Mouse (Mus musculus) T-cell, adult 66 days (primary cell): ENCODE results near the gene Ly6g6f. TPM values are rescaled to one million over a fixed set of nuclear protein-coding genes. Genes with fewer than 3 reads are reported as not detected.

ENCODE experiments used
- total RNA-seq, 2 experiments: library from RNA; stranded (reverse); gene quantifications; 3 replicates in 1 of 2; 4 replicates in 1 of 2; pipeline ENCODE4 v1.2.4; 2023

Ly6g6f gene
- not detected for total RNA-seq

DNA sequence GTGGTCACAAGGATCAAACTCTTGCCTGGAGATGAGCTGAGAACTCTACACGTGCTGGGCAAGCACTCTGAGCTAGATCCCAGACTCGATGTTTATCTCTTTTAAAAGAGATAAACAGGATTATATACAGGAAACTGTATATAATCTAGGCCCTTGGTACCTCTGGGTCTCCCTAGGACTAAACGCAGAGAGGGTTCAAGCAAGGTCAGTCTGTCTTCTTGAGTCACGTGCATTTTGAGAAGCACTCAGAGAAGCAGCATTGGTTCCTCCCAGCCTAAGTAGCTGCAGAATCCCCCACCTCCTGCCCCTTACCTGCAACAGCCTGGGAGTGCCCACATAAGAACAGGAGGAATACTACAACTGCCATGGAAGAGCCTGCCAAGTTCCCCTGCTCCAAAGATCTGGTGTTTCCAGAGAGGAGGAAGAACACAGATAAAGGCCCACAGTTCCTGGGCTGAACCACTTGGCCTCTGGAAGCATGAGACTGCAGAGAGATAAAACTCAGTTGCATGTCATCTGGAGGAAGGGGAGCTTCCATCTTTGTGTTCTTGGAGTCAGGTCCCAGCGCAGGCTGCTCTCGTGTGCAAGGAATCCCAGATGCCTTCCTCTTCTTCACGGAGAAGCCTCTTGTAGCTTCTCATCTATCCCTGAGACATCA, at the start of gene Ly6g6f:
Gene Ly6g6f, minus strand, starts transcription at position 403 of the 658 bp plus-strand sequence.

GRCm38 (mm10) chr17:35134801-35135590, 49.6 kb upstream of the Ly6g6f start, which contains the start of gene Bag6:
TSS of gene Bag6 (plus strand) at chr17:35135178.

GRCm38 (mm10) chr17:35131500-35132173, 46.2 kb upstream of the Ly6g6f start, which contains the start of gene Apom:
TSS of gene Apom (minus strand) at chr17:35132050.

GRCm38 (mm10) chr17:35126206-35126611, 40.8 kb upstream of the Ly6g6f start, which contains the start of gene D17H6S53E:
TSS of gene D17H6S53E (plus strand) at chr17:35126373.

DNA sequence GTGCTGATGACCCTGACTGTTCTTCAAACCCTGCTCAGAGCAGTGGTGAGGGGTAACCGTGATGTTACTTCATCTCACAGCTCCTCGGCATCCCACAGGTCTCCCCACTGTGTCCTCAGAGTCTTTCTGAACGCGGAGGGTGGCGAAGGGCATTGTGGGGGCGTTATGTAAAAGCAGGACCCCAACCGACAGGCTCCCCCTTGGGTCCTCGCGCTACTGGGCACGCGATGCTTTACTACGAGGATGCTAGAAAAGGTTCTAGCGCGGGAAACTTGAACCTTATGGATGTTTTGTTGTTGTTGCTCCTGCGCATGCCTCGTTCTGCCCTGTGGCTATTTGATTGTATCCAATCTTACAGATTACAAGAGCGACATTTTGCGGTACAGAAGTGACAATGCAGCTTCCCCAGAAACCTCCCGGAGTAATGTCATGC, 36.5 kb upstream of the Ly6g6f start, which contains the start of gene Csnk2b:
Gene Csnk2b, minus strand, starts transcription at position 183 of the 433 bp plus-strand sequence.

DNA sequence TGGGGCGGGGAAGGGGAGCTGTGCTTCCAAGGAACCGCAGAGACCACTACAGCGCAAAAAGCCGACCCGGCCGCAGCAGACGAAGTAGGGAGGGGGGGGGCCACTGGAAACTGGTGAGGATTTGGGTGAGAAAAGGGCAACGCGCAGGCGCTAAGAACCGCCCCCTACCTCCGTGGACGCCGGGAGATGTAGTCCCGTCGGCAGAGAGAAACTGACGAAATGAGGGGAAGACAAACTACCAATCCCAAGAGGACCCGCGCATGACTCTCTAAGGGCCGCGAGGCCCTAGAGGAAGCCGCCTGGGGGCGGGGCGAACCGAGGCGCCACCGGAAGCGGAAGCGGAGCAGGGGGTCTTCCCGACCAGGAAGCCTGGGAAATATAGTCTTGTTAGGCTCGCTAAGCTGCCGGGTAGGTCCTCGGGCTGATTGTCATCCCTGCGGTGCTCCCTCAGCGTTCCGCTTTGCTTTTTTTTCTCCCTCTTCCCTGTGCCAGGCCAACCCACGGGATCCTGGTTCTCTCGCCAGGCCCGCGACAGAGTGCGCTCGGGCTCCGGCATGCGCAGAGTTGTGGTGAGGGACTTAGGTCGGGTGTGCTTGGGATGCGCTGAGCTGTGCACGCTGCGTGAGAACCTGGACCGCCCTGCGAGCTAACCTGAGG, 35.9 kb upstream of the Ly6g6f start, which contains the start of gene Gpank1:
Gene Gpank1, plus strand, starts transcription at position 313 of the 657 bp plus-strand sequence.

DNA sequence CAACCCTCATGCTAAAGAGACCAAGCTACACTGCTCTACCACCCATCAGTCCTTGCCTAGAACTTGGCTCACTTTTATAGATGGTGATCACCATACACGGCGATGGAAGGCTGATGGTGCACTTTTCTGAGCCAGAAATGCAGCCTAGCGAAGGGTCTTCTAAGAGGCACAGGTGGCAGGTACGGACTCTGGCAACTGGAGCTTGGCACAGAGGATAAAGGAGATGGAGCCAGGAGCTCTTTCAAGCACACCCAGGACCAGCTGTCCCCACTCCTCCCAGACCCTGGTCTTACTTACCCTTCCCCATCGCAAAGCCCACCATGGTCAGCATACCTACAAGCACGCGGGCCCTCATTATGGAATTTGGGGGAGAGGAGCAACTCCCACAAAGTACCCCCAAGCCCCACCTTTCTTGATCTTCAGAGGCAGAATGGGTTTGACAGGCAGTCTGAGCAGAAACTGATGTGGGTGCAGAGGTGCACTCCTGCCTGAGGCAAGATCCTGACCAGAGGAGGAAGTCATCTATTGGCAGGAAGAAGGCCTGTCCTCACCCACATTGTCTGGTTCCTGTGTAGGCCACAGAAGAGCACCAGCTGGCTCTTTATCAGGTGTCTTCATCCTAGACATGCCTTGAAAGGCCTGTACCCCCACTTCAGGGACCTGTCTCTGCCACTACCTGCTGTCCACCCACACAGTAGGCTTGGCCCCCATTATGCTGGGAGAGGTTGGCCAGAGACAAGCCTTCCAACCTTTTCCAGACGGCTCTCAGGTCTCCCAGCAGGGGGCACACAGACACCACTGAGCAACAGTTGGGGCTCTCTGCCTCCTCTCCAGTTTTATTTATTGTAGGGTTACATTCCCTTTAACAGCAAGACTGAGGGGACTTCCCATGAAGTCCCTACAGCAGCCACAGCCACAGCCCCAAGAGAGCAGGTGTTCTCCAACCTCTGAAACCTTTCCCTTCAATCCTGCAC, 29.9 kb upstream of the Ly6g6f start, which contains the start of gene Ly6g5b:
Gene Ly6g5b, minus strand, starts transcription at position 383 of the 974 bp plus-strand sequence.

GRCm38 (mm10) chr17:35108097-35108496, 22.7 kb upstream of the Ly6g6f start, which contains the start of gene Ly6g5c:
TSS of gene Ly6g5c (plus strand) at chr17:35108279.

DNA sequence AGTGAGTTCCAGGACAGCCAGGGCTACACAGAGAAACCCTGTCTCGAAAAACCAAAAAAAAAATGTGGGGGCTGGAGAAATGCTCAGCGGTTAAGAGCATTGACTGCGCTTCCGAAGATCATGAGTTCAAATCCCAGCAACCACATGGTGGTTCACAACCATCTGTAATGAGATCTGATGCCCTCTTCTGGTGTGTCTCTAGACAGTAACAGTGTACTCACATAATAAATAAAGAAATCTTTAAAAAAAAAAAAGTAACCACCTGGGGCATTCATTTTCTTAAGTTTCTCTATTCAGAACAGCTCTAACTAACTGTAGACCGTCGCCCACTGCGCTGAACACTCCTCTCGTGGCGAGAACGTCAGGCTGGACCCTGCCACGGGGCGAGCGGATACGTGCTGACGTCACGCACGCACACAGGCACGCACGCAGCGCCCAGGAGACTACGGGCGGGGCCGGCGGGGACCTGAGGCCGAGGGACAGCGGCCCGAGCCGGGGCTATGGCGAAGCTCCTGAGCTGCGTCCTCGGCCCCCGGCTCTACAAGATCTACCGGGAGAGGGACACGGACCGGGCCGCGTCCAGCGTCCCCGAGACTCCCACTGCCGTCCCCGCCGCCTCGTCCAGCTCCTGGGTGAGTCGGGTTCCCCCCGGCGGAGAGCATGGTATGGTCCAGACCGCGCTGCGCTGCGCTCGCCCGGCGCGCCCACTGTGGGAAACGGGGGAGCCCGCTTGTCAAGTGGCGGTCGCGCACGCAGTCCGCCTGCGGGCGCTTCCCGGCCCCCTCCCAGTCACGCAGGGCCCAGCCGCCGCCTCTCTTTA, 3.6 kb upstream of the Ly6g6f start, which contains the start of gene Abhd16a:
Gene Abhd16a, plus strand, starts transcription at position 439 of the 820 bp plus-strand sequence.

GRCm38 (mm10) chr17:35077786-35078233, 7.6 kb downstream of the Ly6g6f start, which contains the start of gene Ly6g6d:
TSS of gene Ly6g6d (minus strand) at chr17:35078065.

DNA sequence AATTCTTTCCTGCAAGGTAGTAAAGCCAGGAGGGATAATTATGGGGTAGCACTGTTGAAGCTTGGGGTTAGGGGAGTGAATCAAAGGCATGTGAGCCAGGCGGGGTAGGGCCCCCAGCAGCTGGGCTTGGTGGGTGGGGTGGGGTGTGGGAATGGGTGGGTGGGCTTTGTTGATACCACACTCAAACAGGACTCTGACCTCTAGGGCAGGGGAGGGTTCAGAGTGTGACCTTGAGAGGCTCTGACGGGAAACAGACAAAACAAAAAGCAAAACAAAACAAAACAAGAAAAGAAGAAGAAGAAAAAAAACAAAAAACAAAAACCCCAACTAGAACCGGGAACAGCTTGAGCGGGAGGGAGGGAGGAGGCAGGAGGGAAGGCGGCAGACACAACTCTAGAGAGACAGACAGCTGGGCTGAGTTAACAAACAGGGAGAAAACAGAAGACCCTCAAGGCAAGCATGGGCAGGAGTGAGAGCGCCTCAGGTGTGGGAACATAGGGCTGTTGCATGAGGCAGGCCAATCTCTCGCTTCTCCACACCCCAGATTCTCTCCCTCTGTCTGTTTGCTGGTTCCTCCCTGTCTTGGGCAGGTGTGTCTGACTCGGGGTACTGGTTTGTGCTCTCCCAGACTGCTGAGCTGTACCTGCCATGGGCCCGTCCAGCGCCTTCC, 8.8 kb downstream of the Ly6g6f start, which contains the start of gene Ly6g6e:
Gene Ly6g6e, plus strand, starts transcription at position 396 of the 670 bp plus-strand sequence.

DNA sequence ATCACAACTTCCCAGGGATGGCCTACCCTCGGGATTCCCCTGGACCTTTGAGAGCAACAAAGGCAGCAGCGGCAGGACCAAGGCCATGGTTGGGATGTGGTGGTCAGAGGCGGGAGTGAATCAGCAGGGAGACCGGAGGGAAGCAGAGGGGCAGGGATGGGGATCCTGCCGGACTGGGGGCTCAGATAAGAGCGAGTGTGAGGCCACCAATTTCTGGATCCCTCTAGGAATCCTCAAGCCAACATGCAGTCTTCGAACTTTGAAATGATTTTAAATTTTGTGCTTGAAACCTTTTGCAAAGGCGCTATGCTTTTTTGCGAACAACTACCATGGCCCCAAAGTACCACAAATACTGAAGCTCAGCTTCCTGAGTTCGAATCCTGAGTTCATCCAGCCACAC, 19.3 kb downstream of the Ly6g6f start, which contains the start of gene Mpig6b:
Gene Mpig6b, minus strand, starts transcription at position 101 of the 400 bp plus-strand sequence.

DNA sequence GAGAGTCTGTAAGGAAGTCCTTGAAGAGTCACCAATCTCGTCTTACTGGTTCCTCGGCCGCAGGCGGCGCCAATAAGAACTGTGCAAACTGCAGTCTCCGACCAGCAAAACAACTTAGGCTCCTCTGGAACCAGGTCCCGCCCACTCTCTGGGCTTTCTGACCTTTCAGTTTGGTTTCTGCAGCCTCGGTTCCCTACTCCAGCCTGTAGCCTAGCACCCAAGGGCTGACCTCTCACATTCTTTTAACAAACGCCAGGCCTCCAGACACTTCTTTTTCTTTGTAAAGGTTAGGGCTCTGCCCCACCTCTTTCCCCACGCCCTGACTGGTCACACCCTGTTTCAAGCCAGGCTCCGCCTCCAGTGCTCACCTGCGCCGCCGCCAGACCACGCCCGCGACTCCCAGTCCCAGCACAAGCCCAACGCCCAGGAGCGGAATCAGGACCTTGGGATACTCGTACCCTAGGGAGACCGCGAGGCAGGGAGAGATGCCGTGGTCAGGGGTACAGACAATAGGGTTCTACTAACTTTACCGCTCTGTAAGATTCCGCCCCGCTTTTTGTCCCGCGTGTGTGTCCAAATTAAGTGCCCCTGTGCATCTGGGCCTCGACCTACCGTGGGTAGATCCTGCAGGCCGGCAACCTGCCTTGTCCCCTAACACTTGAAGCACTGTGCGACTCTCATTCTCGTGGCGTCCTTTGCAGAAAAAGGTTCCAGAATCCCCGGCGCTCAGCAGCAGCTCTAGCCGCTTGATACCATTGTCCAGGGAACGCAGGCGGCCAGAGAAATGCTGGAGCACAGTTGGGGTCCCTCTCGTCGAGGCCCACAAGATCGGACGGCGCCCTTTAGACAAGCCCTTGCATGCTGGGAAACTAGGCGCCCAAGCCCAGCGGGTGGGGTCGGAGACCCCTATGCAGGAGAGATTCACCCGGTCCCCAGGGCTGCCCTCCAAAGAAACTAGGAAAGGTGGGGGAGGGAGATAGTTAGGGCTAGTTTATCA, 20.2 kb downstream of the Ly6g6f start, which contains the start of gene Ly6g6c:
Gene Ly6g6c, plus strand, starts transcription at position 438 of the 997 bp plus-strand sequence.

DNA sequence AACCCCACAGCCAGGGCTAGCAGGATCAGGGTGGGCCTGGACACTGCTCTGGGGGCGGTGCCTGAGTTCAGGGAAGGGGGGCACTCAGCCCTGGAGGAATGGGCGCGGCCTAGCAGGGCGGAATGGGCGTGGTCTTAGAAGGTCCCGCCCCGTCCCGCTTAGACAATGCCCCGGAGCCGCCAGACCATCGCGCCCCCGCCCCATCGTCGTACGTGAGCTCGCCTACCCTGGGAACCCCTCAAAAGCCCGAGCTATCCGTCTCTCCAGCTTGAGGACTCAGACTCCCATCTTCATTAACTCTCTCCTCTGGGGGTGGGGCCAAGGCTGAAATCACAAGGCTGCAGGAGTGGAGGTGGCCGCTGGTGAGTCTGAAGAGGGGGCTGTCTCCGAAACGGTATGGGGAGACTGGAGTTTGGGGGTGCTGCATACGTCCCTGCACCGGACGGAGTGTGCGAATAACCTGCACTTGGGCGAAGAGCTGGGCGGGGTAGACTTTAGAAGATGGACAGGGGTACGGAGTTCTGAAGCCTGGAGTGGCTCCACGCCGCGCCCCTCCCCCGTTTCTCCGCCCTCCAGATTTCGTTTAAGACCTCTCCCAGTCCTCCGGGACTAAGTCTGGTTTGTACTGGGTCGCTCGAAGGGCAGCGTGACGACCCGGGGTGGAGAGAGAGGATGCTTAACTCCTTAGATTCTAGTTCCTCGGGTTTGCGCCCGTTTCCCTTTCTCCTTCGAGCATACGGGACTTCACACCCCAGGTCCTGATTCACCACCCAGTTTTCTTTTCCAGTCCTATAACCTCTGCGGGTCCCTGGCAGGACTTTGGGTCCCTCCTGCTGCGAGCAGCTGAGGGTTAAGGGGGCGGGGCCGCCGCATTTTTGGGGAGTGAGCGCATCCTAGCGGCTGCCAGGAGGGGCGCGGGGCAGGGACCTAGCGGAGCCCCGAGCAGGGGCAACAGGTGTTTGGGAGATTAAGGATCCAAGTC, 26.2 kb downstream of the Ly6g6f start, which contains the start of gene Ddah2:
Gene Ddah2, plus strand, starts transcription at position 125 of the 982 bp plus-strand sequence.

DNA sequence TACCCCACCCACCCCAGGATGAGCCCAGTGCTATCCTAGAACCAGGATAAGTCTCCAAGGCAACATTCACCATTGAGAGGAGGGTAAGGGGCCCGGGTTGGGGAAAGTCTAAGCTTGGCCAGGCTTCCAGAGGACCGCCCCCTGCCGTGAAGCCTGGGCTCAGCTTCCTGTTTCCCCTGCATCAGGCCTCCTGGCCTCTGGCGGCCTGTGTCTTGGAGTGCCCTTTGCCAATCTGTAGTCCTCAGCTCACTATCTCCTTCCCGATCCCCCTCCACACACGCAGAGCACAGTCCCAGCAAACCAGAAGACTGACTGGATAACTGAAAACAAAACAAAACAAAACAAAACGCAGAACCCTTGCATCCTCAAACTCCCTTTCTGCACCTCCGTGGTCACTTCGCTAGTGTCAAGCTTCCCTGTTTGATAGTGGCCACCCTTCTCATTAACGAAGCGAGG, 35.8 kb downstream of the Ly6g6f start, which contains the start of gene Clic1:
Gene Clic1, plus strand, starts transcription at position 406 of the 456 bp plus-strand sequence.

